Mouse (Mus musculus): Measurements from ENCODE around the gene Cdc34. TPM values are rescaled to one million over a fixed set of nuclear protein-coding genes. Genes with fewer than 3 reads are reported as not detected.
A peak's percentile ranks its signal among the peaks of the same experiment; 100 is the strongest.

Gene Cdc34
- polyA plus RNA-seq, 1 experiment: 121 TPM

- TF ChIP-seq POLR2A (IDR thresholded peaks at IDR 0.05; ENCODE audit: borderline replicate concordance, extremely low read depth, insufficient read depth, insufficient read length, poor library complexity, severe bottlenecking) (no peak), CTCF (IDR thresholded peaks at IDR 0.05; ENCODE audit: borderline replicate concordance, extremely low read depth, insufficient read depth, insufficient read length) (peak; percentile 40; the same call in 1 of the 2 replicates)
- no peak for DNase-seq (ENCODE audit: low read depth)
Observed at GRCm38 (mm10) chr10:79658829-79659228, 23.2 kb upstream of the Cdc34 start.

GRCm38 (mm10) chr10:79660298-79660697 is 21.7 kb upstream of the Cdc34 start:
- TF ChIP-seq POLR2A (IDR thresholded peaks at IDR 0.05; ENCODE audit: borderline replicate concordance, extremely low read depth, insufficient read depth, insufficient read length, poor library complexity, severe bottlenecking) (no peak), CTCF (IDR thresholded peaks at IDR 0.05; ENCODE audit: borderline replicate concordance, extremely low read depth, insufficient read depth, insufficient read length) (peak; percentile 51; the same call in 1 of the 2 replicates)
- no peak for DNase-seq (ENCODE audit: low read depth)

- no peak for TF ChIP-seq CTCF (IDR thresholded peaks at IDR 0.05; ENCODE audit: borderline replicate concordance, extremely low read depth, insufficient read depth, insufficient read length)
- TF ChIP-seq POLR2A (IDR thresholded peaks at IDR 0.05; ENCODE audit: borderline replicate concordance, extremely low read depth, insufficient read depth, insufficient read length, poor library complexity, severe bottlenecking): no peak
- DNase-seq (ENCODE audit: low read depth): no peak
Observed at GRCm38 (mm10) chr10:79661861-79662260, 20.1 kb upstream of the Cdc34 start.

DNA sequence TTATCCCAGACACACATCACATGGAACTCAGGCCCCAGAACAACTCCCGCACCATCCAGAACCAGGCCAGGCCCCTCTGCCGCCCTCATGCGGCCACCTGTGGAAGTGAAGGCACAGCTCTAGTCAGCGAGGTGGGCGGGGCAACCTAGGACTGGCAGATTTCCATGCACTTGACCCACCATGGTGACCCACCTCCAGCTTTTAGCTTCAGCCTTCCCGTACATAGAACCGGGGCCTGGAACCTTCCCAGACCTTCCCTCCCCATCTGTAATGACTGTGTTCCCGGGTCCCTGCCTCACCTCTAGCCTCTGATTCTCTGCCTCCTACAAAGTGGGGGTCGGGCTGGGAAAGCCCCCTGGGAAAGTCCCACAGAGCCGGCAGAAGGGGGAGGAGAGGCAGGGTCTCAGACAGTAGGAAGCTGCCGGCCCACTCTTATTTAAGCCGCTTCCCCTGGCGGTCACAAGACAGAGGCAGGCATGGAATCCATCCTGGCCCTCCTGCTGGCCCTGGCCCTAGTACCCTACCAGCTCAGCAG is 17.8 kb upstream of the Cdc34 start, which contains the start of gene Madcam1:
Gene Madcam1 (plus strand): TSS at position 429 of the 535 bp plus-strand sequence.
- DNase-seq (ENCODE audit: low read depth): peak; percentile 57
- no peak for TF ChIP-seq POLR2A (IDR thresholded peaks at IDR 0.05; ENCODE audit: borderline replicate concordance, extremely low read depth, insufficient read depth, insufficient read length, poor library complexity, severe bottlenecking)
- peak; percentile 89 for TF ChIP-seq CTCF (IDR thresholded peaks at IDR 0.05; ENCODE audit: borderline replicate concordance, extremely low read depth, insufficient read depth, insufficient read length)

GRCm38 (mm10) chr10:79665051-79665450 is 16.9 kb upstream of the Cdc34 start:
- no peak for DNase-seq (ENCODE audit: low read depth)
- TF ChIP-seq POLR2A (IDR thresholded peaks at IDR 0.05; ENCODE audit: borderline replicate concordance, extremely low read depth, insufficient read depth, insufficient read length, poor library complexity, severe bottlenecking): no peak
- TF ChIP-seq CTCF (IDR thresholded peaks at IDR 0.05; ENCODE audit: borderline replicate concordance, extremely low read depth, insufficient read depth, insufficient read length): no peak

DNA sequence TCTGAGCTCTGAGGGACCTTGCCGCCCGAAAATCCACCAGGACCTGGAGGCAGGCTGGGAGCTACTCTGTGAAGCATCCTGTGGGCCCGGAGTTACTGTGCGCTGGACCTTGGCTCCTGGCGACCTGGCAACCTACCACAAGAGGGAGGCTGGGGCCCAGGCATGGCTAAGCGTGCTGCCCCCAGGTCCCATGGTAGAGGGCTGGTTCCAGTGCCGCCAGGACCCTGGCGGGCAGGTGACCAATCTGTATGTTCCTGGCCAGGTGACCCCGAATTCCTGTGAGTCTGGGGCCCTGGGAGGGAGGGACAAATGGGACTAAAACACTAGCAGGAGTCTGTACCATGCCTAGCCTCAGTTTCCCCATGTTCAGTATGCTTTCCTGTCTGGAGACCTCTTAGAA is 15.5 kb upstream of the Cdc34 start:
- no peak for TF ChIP-seq CTCF (IDR thresholded peaks at IDR 0.05; ENCODE audit: borderline replicate concordance, extremely low read depth, insufficient read depth, insufficient read length)
- TF ChIP-seq POLR2A (IDR thresholded peaks at IDR 0.05; ENCODE audit: borderline replicate concordance, extremely low read depth, insufficient read depth, insufficient read length, poor library complexity, severe bottlenecking): no peak
- DNase-seq (ENCODE audit: low read depth): no peak

- TF ChIP-seq POLR2A (IDR thresholded peaks at IDR 0.05; ENCODE audit: borderline replicate concordance, extremely low read depth, insufficient read depth, insufficient read length, poor library complexity, severe bottlenecking): no peak
- TF ChIP-seq CTCF (IDR thresholded peaks at IDR 0.05; ENCODE audit: borderline replicate concordance, extremely low read depth, insufficient read depth, insufficient read length): no peak
- DNase-seq (ENCODE audit: low read depth): no peak
Observed at GRCm38 (mm10) chr10:79668076-79668475, 13.9 kb upstream of the Cdc34 start.

GRCm38 (mm10) chr10:79668771-79669575 is 13.0 kb upstream of the Cdc34 start, which contains the start of gene Tpgs1:
Gene Tpgs1 (plus strand): TSS chr10:79669369.
- peak; percentile 98 for DNase-seq (ENCODE audit: low read depth)
- TF ChIP-seq CTCF (IDR thresholded peaks at IDR 0.05; ENCODE audit: borderline replicate concordance, extremely low read depth, insufficient read depth, insufficient read length): peak; percentile 82
- no peak; the same call in 1 of the 2 replicates for TF ChIP-seq POLR2A (IDR thresholded peaks at IDR 0.05; ENCODE audit: borderline replicate concordance, extremely low read depth, insufficient read depth, insufficient read length, poor library complexity, severe bottlenecking)

GRCm38 (mm10) chr10:79669576-79670057 is 12.4 kb upstream of the Cdc34 start:
- TF ChIP-seq POLR2A (IDR thresholded peaks at IDR 0.05; ENCODE audit: borderline replicate concordance, extremely low read depth, insufficient read depth, insufficient read length, poor library complexity, severe bottlenecking) (no peak), CTCF (IDR thresholded peaks at IDR 0.05; ENCODE audit: borderline replicate concordance, extremely low read depth, insufficient read depth, insufficient read length) (no peak)
- peak; percentile 91 for DNase-seq (ENCODE audit: low read depth)

DNA sequence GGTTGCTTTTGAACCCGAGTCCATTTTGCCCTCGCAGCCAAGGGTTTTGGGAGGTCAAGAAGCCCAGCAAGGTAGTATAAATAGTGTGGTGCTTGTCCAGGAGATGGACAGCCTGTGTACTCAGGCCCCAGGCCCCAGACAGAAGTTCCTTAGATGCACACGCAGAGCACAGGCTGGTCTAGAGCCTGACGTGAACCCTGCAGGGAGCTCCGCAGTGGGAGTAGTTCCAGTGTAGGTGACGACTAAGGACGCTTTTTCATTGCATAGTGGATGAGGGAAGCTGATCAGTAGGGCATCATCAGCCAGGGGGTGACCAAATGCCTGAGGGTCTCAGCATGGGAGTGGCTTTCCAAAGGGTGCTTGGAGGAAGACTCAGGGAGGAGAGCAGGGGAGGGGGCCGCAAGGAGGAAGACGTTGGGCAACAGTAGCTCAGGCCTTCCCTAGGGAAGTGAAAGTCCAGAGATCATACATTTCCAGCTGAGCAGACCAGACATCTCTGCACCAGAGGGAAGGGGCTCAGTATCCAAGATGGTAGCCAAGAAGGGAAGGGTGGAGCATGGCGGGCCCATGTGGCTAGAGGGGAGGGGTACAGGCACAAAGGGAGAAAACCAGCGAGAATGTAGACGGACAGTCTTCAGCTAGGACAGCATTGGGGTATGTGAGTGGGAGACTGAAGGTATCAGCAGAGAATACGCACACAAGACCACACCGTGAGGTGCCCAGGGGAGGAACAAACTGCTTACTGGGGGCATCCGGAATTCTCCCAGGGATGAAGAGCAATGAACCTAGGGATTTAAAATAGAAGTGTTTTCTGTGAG is 11.7 kb upstream of the Cdc34 start:
- TF ChIP-seq CTCF (IDR thresholded peaks at IDR 0.05; ENCODE audit: borderline replicate concordance, extremely low read depth, insufficient read depth, insufficient read length) (no peak), POLR2A (IDR thresholded peaks at IDR 0.05; ENCODE audit: borderline replicate concordance, extremely low read depth, insufficient read depth, insufficient read length, poor library complexity, severe bottlenecking) (no peak)
- DNase-seq (ENCODE audit: low read depth): no peak

Data from brain, embryonic 14.5 days (tissue).